Mouse (Mus musculus) C2C12 (cell line): ENCODE measurements around the gene Ccdc32. TPM values are rescaled to one million over a fixed set of nuclear protein-coding genes. Genes with fewer than 3 reads are reported as not detected.

Source experiments
- H3K27me3 ChIP-seq: one replicate; pipeline ENCODE4 v1.6.1; 2011; ENCODE audit not compliant: control insufficient read depth, insufficient read depth, insufficient read length
- H3K36me3 ChIP-seq: one replicate; pipeline ENCODE4 v1.6.1; 2011; ENCODE audit not compliant: control insufficient read depth, insufficient read depth
- H3K4me3 ChIP-seq: one replicate; pipeline ENCODE4 v1.5.1; 2011; ENCODE audit warnings: mild to moderate bottlenecking, control low read depth; ENCODE audit not compliant: poor library complexity, insufficient read depth, severe bottlenecking
- H3K79me2 ChIP-seq: one replicate; pipeline ENCODE4 v1.6.1; 2011; ENCODE audit not compliant: control insufficient read depth, insufficient read depth
- H3K79me3 ChIP-seq: one replicate; pipeline ENCODE4 v1.6.1; 2011; ENCODE audit warnings: low read depth, control low read depth
- H3ac ChIP-seq: one replicate; pipeline ENCODE3; 2011; ENCODE audit warnings: low read depth; ENCODE audit not compliant: control insufficient read depth, insufficient read length
- CEBPB ChIP-seq: IDR thresholded peaks from one replicate; pipeline ENCODE4 v1.6.1; 2011; ENCODE audit warnings: low read depth, mild to moderate bottlenecking, control low read depth, moderate library complexity
- CTCF ChIP-seq: IDR thresholded peaks from one replicate; pipeline ENCODE4 v1.5.1; 2011; ENCODE audit not compliant: control insufficient read depth, insufficient read depth, insufficient read length
- FOSL1 ChIP-seq: IDR thresholded peaks from one replicate; pipeline ENCODE4 v1.8.0; 2011; ENCODE audit warnings: mild to moderate bottlenecking, low read length; ENCODE audit not compliant: poor library complexity, insufficient read depth, severe bottlenecking
- MAX ChIP-seq: IDR thresholded peaks from one replicate; pipeline ENCODE4 v1.6.1; 2011; ENCODE audit warnings: mild to moderate bottlenecking, control low read depth
- MYOD1 ChIP-seq: IDR thresholded peaks from one replicate; pipeline ENCODE4 v1.6.1; 2011; ENCODE audit warnings: low read depth; ENCODE audit not compliant: control insufficient read depth, insufficient read length
- MYOG ChIP-seq: IDR thresholded peaks from one replicate; pipeline ENCODE4 v1.6.1; 2011; ENCODE audit not compliant: control insufficient read depth, insufficient read length; ENCODE audit errors: extremely low read depth
- USF1 ChIP-seq: IDR thresholded peaks from one replicate; pipeline ENCODE4 v1.6.1; 2011; ENCODE audit warnings: low read depth, mild to moderate bottlenecking, control low read depth, moderate library complexity
- polyA plus RNA-seq: library from polyadenylated mRNA; unstranded; fragments of >200 nt; fragmentation: generic; extraction: Trizol; gene quantifications from one replicate; pipeline ENCODE4 v1.2.1, GENCODE M21; 2012; ENCODE audit warnings: missing spikeins

Ccdc32 gene
- polyA plus RNA-seq, 1 experiment, result 9.3 TPM

DNA sequence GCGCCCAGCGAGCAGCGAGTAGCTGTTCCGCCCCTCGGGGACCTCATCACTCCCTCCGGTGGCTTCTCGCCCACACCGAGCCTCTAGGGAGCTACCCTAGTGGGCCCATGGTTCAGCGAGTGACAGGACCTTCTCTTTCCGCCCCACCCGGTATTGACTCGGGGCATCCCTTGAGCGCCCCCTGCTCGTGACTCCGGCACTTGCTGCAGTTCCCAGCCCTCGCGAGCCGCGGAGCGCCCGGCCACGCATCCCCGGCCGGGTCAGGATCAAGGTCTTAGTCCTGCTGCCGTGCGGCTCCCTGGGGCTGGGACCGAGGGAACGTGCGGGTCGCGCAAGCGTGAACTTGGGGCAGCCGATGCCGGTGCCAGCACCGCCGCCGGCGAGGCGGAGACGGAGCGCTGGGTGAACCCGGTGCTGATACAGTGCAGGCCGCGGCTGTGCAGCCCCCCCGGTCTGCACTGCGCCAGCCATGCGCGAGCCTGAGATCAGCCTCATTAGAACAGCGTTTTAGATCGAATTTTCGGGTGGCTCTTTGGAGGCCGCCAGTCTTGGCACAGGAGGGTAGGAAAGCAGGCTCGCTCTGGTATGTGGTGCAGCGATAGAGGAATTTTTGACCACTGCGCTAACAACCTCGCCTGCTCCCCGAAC is 52.8 kb downstream of the Ccdc32 start:
- no peaks in the 10 kb centered on the region for H3K27me3 ChIP-seq
- H3K79me2 ChIP-seq, result no peaks in the 10 kb centered on the region
- no peaks in the 10 kb centered on the region for H3K79me3 ChIP-seq
- H3K4me3 ChIP-seq, result no peak overlapping the region
- peak overlapping the region; percentile 93 for H3ac ChIP-seq
- no peaks in the 10 kb centered on the region for H3K36me3 ChIP-seq
- TF ChIP-seq MYOG (no peak), MYOD1 (no peak), FOSL1 (no peak), USF1 (no peak), CEBPB (no peak), CTCF (peak; percentile 89), MAX (peak; percentile 41)

DNA sequence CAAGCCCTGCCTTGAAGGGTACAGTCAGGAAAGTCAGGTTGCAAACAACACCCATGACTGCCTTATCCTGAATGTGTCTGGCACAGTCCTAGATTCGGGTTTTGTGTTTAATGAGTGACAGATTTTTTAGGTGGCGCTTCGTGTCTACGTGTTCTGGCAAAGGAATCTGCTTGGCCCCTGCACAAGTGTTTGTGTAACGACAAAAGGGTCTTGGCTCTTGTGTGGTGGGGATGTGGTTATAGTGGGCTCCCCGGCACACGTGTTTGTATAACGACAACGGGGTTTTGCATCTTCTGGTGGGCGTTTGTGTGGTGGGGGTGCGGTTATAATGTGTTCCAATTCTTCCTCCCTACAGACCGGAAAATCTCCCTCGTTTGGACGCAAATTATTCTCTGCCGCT is 53.3 kb downstream of the Ccdc32 start:
- H3K79me2 ChIP-seq, result no peaks in the 10 kb centered on the region
- no peaks in the 10 kb centered on the region for H3K36me3 ChIP-seq
- no peaks in the 10 kb centered on the region for H3K27me3 ChIP-seq
- H3K79me3 ChIP-seq, result no peaks in the 10 kb centered on the region
- no peak overlapping the region for H3K4me3 ChIP-seq
- TF ChIP-seq USF1, result no peak
- no peak for TF ChIP-seq MAX
- no peak for TF ChIP-seq CEBPB
- no peak for TF ChIP-seq CTCF
- TF ChIP-seq MYOD1, result no peak
- no peak for TF ChIP-seq FOSL1
- TF ChIP-seq MYOG, result no peak
- H3ac ChIP-seq, result peak overlapping the region; percentile 16

DNA sequence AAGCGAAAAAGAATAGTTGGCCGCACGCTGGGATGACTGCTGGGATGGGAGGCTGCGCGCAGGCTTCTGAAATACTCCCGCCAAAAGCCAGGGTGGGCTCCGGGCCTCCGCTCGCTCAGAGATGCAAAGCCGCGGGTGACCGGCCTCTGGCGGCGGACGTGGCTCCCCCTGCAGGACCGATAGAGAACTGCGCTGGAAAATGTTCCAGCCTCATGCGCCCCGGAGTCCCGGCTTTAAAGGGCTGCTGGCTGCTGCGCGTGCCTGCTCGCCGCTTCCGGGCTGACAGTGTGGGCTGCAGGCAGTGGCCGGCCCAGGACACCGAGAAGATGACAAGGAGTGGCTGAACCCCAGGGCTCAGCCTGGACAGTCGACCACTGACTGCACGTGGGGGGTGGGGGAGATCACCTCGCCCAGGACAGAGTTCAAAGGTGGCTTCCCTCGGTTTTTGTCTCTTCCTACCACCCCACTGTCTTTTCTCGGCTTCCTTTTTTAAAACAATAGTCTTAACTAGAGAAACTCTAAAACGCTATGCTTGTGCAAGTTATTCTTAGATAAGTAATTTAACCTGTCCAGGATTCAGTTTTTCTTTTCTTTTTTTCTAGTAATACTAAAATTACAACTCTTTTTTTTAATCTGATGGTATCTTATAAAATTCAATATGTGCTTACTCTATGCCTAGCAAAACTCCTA is 56.4 kb downstream of the Ccdc32 start:
- no peak for TF ChIP-seq FOSL1
- no peak for TF ChIP-seq MYOG
- TF ChIP-seq CTCF, result peak; percentile 75
- TF ChIP-seq MAX, result peak; percentile 76
- no peaks in the 10 kb centered on the region for H3K79me3 ChIP-seq
- no peaks in the 10 kb centered on the region for H3K27me3 ChIP-seq
- H3K79me2 ChIP-seq, result no peaks in the 10 kb centered on the region
- peak overlapping the region; percentile 42 for H3ac ChIP-seq
- peak overlapping the region; percentile 19 for H3K4me3 ChIP-seq
- no peaks in the 10 kb centered on the region for H3K36me3 ChIP-seq

DNA sequence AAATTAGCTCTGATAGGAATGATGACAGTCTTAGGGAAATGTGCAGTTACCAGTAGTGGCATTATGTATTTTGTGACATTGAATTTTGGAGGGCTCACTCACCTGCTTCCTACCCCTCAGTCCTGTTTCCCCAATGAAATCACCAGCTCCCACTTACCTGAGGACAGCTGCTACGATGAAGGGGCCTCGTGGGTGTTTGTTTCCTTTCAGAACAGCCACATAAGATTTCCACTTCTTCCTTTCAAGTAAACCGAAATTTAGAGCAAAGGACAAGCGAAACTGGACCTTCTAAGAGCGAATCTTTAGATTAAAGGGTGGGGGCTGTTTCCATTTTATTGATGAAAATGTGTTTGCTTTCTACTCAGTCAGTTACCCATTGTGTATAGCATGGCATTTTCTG is 57.1 kb downstream of the Ccdc32 start:
- Histone ChIP-seq H3ac (no peak overlapping the region), H3K79me2 (no peaks in the 10 kb centered on the region), H3K27me3 (no peaks in the 10 kb centered on the region), H3K79me3 (no peaks in the 10 kb centered on the region), H3K36me3 (no peaks in the 10 kb centered on the region), H3K4me3 (no peak overlapping the region)
- TF ChIP-seq MYOG (no peak), CEBPB (no peak)

- H3K4me3 ChIP-seq, result no peak overlapping the region
- no peaks in the 10 kb centered on the region for H3K27me3 ChIP-seq
- TF ChIP-seq USF1 (no peak), CTCF (no peak), CEBPB (no peak), FOSL1 (no peak), MAX (no peak), MYOD1 (no peak), MYOG (no peak)
- H3ac ChIP-seq, result no peak overlapping the region
- H3K79me3 ChIP-seq, result no peaks in the 10 kb centered on the region
- no peaks in the 10 kb centered on the region for H3K36me3 ChIP-seq
- no peaks in the 10 kb centered on the region for H3K79me2 ChIP-seq
Measured at GRCm38 (mm10) chr2:118969585-118970147, 59.5 kb downstream of the Ccdc32 start.

Other genes with a start within 250 kb of the Ccdc32 start
- gene Disp2, start 249.7 kb downstream of the Ccdc32 start, polyA plus RNA-seq, result 0.05 TPM
- 76.0 TPM for gene Knstrn, start 215.4 kb downstream of the Ccdc32 start, polyA plus RNA-seq
- gene Ivd, start 167.4 kb downstream of the Ccdc32 start, polyA plus RNA-seq, result 15.2 TPM
- 8.6 TPM for gene Bahd1, start 129.0 kb downstream of the Ccdc32 start, polyA plus RNA-seq
- 21.3 TPM for gene Chst14, start 102.9 kb downstream of the Ccdc32 start, polyA plus RNA-seq
- 4.2 TPM for gene Rpusd2, start 5.4 kb upstream of the Ccdc32 start, polyA plus RNA-seq
- gene Knl1, start 17.7 kb upstream of the Ccdc32 start, polyA plus RNA-seq, result 3.2 TPM
- gene Rad51, start 83.4 kb upstream of the Ccdc32 start, polyA plus RNA-seq, result 28.6 TPM
- gene Rmdn3, start 127.6 kb upstream of the Ccdc32 start, polyA plus RNA-seq, result 21.8 TPM
- 80.5 TPM for gene Gchfr, start 138.4 kb upstream of the Ccdc32 start, polyA plus RNA-seq
- gene Gm14137, start 145.1 kb upstream of the Ccdc32 start, polyA plus RNA-seq, result 1.5 TPM
- gene Zfyve19, start 179.2 kb upstream of the Ccdc32 start, polyA plus RNA-seq, result 27.1 TPM
- gene Dnajc17, start 179.4 kb upstream of the Ccdc32 start, polyA plus RNA-seq, result 12.3 TPM
- 0.12 TPM for gene Ppp1r14d, start 200.5 kb upstream of the Ccdc32 start, polyA plus RNA-seq
- 0.82 TPM for gene Spint1, start 208.0 kb upstream of the Ccdc32 start, polyA plus RNA-seq
- 0.55 TPM for gene Rhov, start 241.9 kb upstream of the Ccdc32 start, polyA plus RNA-seq